Mouse (Mus musculus) kidney, postnatal 14 days (tissue): Measurements from ENCODE around the gene Pygo1.

Source experiments
- DNase-seq: peaks from one replicate; pipeline ENCODE4 v3.0.0; 2022; ENCODE audit warnings: mixed read lengths

The Pygo1 gene

GRCm38 (mm10) chr9:72996806-72997205 is 71.4 kb downstream of the Pygo1 start:
- no peak for DNase-seq

GRCm38 (mm10) chr9:73000487-73000886 is 75.0 kb downstream of the Pygo1 start:
- DNase-seq, result no peak

DNA sequence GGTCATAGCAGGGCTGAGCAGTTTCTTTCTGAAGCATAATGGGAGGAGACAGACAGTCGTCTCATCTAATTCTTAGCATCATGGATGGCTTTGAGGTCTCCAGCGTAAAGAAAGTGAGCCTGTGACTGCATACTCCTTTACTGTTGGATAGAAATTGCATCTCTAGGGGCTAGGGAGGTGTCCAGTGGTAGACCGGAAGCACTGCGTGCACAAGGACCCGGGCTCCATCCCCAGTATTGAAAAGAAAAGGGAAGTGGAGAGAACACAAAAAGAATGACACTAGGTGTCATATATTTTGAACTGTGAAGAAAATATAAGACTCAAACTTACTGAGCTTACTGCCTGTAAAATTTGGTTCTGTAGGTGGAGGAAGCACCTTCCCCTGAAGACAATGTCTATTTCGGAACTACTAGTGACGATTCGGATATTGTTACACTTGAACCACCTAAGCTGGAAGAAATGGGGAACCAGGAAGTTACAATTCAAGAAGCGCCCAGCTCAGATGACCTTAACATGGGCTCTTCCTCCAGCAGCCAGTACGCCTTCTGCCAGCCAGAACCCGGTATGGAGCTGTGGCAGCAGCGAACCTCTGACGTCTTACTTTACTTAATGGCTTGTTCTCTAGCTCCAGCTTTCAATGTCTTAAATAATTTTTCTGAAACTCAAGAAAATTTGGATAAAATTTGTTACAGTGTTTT is 76.0 kb downstream of the Pygo1 start:
- no peak for DNase-seq
